Mouse (Mus musculus) spleen, adult 2 months (tissue): ENCODE measurements at regions not wholly inside any gene's neighbourhood (a gene's known extent, or its start where the extent isn't known, plus 50 kb on each side); places are given as distances from the start of the nearest gene placed in this dataset.

Experiments used
- CTCF ChIP-seq: fragments of 200-500 bp; IDR thresholded peaks from 2 replicates; pipeline ENCODE4 v1.5.1; 2011; ENCODE audit warnings: mild to moderate bottlenecking, inconsistent platforms; ENCODE audit not compliant: insufficient read depth, insufficient read length, insufficient replicate concordance; ENCODE audit errors: extremely low read depth
- POLR2A ChIP-seq: fragments of 200-500 bp; IDR thresholded peaks from 2 replicates; pipeline ENCODE4 v1.6.1; 2011; ENCODE audit warnings: low read depth, low read length, inconsistent platforms

- no peak for TF ChIP-seq POLR2A
- no peak for TF ChIP-seq CTCF
Observed at GRCm38 (mm10) chr3:120898258-120898657, 273.2 kb downstream of the Rwdd3 start.
